Mouse (Mus musculus): ENCODE data around the gene March1.

The March1 gene

GRCm38 (mm10) chr8:65957492-65957891 is 339.8 kb downstream of the March1 start:
- Histone ChIP-seq H3K4me3 (replicated peaks; ENCODE audit: low read length) (no peak overlapping the region), H3K4me1 (replicated peaks; ENCODE audit: low read depth, low read length) (no peaks in the 10 kb centered on the region), H3K9me3 (ENCODE audit: low read length) (no peaks in the 10 kb centered on the region), H3K27me3 (ENCODE audit: insufficient read depth, low read length) (no peaks in the 10 kb centered on the region), H3K36me3 (ENCODE audit: insufficient read depth, low read length) (no peaks in the 10 kb centered on the region)
- TF ChIP-seq NANOG (IDR thresholded peaks at IDR 0.05; ENCODE audit: borderline replicate concordance, low read length) (no peak), CTCF (conservative IDR thresholded peaks at IDR 0.05; ENCODE audit: low read length) (no peak), POU5F1 (IDR thresholded peaks at IDR 0.05; ENCODE audit: borderline replicate concordance, low read length) (no peak)

GRCm38 (mm10) chr8:65966502-65967222 is 349.0 kb downstream of the March1 start:
- Histone ChIP-seq H3K36me3 (ENCODE audit: insufficient read depth, low read length) (no peaks in the 10 kb centered on the region), H3K4me3 (replicated peaks; ENCODE audit: low read length) (no peak overlapping the region), H3K27me3 (ENCODE audit: insufficient read depth, low read length) (no peaks in the 10 kb centered on the region), H3K4me1 (replicated peaks; ENCODE audit: low read depth, low read length) (no peaks in the 10 kb centered on the region), H3K9me3 (ENCODE audit: low read length) (no peaks in the 10 kb centered on the region)
- TF ChIP-seq CTCF (conservative IDR thresholded peaks at IDR 0.05; ENCODE audit: low read length) (no peak), NANOG (IDR thresholded peaks at IDR 0.05; ENCODE audit: borderline replicate concordance, low read length) (no peak), POU5F1 (IDR thresholded peaks at IDR 0.05; ENCODE audit: borderline replicate concordance, low read length) (no peak)

GRCm38 (mm10) chr8:65967223-65967778 is 349.6 kb downstream of the March1 start:
- H3K9me3 ChIP-seq (ENCODE audit: low read length): no peaks in the 10 kb centered on the region
- no peaks in the 10 kb centered on the region for H3K36me3 ChIP-seq (ENCODE audit: insufficient read depth, low read length)
- no peak for TF ChIP-seq CTCF (conservative IDR thresholded peaks at IDR 0.05; ENCODE audit: low read length)
- TF ChIP-seq POU5F1 (IDR thresholded peaks at IDR 0.05; ENCODE audit: borderline replicate concordance, low read length): no peak
- no peak for TF ChIP-seq NANOG (IDR thresholded peaks at IDR 0.05; ENCODE audit: borderline replicate concordance, low read length)
- H3K27me3 ChIP-seq (ENCODE audit: insufficient read depth, low read length): no peaks in the 10 kb centered on the region
- H3K4me1 ChIP-seq (replicated peaks; ENCODE audit: low read depth, low read length): no peaks in the 10 kb centered on the region
- no peak overlapping the region for H3K4me3 ChIP-seq (replicated peaks; ENCODE audit: low read length)

- Histone ChIP-seq H3K9me3 (ENCODE audit: low read length) (no peaks in the 10 kb centered on the region), H3K36me3 (ENCODE audit: insufficient read depth, low read length) (no peaks in the 10 kb centered on the region), H3K27me3 (ENCODE audit: insufficient read depth, low read length) (no peaks in the 10 kb centered on the region), H3K4me1 (replicated peaks; ENCODE audit: low read depth, low read length) (no peaks in the 10 kb centered on the region), H3K4me3 (replicated peaks; ENCODE audit: low read length) (no peak overlapping the region)
- TF ChIP-seq NANOG (IDR thresholded peaks at IDR 0.05; ENCODE audit: borderline replicate concordance, low read length) (no peak), CTCF (conservative IDR thresholded peaks at IDR 0.05; ENCODE audit: low read length) (no peak), POU5F1 (IDR thresholded peaks at IDR 0.05; ENCODE audit: borderline replicate concordance, low read length) (no peak)
Measured at GRCm38 (mm10) chr8:65976905-65977304, 359.2 kb downstream of the March1 start.

- Histone ChIP-seq H3K4me3 (replicated peaks; ENCODE audit: low read length) (no peak overlapping the region), H3K9me3 (ENCODE audit: low read length) (no peaks in the 10 kb centered on the region), H3K36me3 (ENCODE audit: insufficient read depth, low read length) (no peaks in the 10 kb centered on the region), H3K4me1 (replicated peaks; ENCODE audit: low read depth, low read length) (no peaks in the 10 kb centered on the region), H3K27me3 (ENCODE audit: insufficient read depth, low read length) (no peaks in the 10 kb centered on the region)
- TF ChIP-seq POU5F1 (IDR thresholded peaks at IDR 0.05; ENCODE audit: borderline replicate concordance, low read length) (no peak), CTCF (conservative IDR thresholded peaks at IDR 0.05; ENCODE audit: low read length) (no peak), NANOG (IDR thresholded peaks at IDR 0.05; ENCODE audit: borderline replicate concordance, low read length) (no peak)
Measured at GRCm38 (mm10) chr8:65982039-65982438, 364.3 kb downstream of the March1 start.

- TF ChIP-seq POU5F1 (IDR thresholded peaks at IDR 0.05; ENCODE audit: borderline replicate concordance, low read length): no peak
- TF ChIP-seq NANOG (IDR thresholded peaks at IDR 0.05; ENCODE audit: borderline replicate concordance, low read length): no peak
- no peak for TF ChIP-seq CTCF (conservative IDR thresholded peaks at IDR 0.05; ENCODE audit: low read length)
- H3K36me3 ChIP-seq (ENCODE audit: insufficient read depth, low read length): no peaks in the 10 kb centered on the region
- no peaks in the 10 kb centered on the region for H3K9me3 ChIP-seq (ENCODE audit: low read length)
- no peaks in the 10 kb centered on the region for H3K27me3 ChIP-seq (ENCODE audit: insufficient read depth, low read length)
- no peaks in the 10 kb centered on the region for H3K4me1 ChIP-seq (replicated peaks; ENCODE audit: low read depth, low read length)
- H3K4me3 ChIP-seq (replicated peaks; ENCODE audit: low read length): no peak overlapping the region
Measured at GRCm38 (mm10) chr8:65987665-65988064, 370.0 kb downstream of the March1 start.

GRCm38 (mm10) chr8:66022815-66023214 is 405.1 kb downstream of the March1 start:
- TF ChIP-seq POU5F1 (IDR thresholded peaks at IDR 0.05; ENCODE audit: borderline replicate concordance, low read length): no peak
- no peak for TF ChIP-seq CTCF (conservative IDR thresholded peaks at IDR 0.05; ENCODE audit: low read length)
- TF ChIP-seq NANOG (IDR thresholded peaks at IDR 0.05; ENCODE audit: borderline replicate concordance, low read length): no peak
- H3K4me3 ChIP-seq (replicated peaks; ENCODE audit: low read length): no peak overlapping the region
- no peaks in the 10 kb centered on the region for H3K9me3 ChIP-seq (ENCODE audit: low read length)
- H3K36me3 ChIP-seq (ENCODE audit: insufficient read depth, low read length): no peaks in the 10 kb centered on the region
- H3K27me3 ChIP-seq (ENCODE audit: insufficient read depth, low read length): no peaks in the 10 kb centered on the region
- no peaks in the 10 kb centered on the region for H3K4me1 ChIP-seq (replicated peaks; ENCODE audit: low read depth, low read length)

GRCm38 (mm10) chr8:66033651-66034050 is 416.0 kb downstream of the March1 start:
- Histone ChIP-seq H3K4me3 (replicated peaks; ENCODE audit: low read length) (no peak overlapping the region), H3K36me3 (ENCODE audit: insufficient read depth, low read length) (no peaks in the 10 kb centered on the region), H3K27me3 (ENCODE audit: insufficient read depth, low read length) (no peaks in the 10 kb centered on the region), H3K9me3 (ENCODE audit: low read length) (no peaks in the 10 kb centered on the region), H3K4me1 (replicated peaks; ENCODE audit: low read depth, low read length) (no peaks in the 10 kb centered on the region)
- TF ChIP-seq POU5F1 (IDR thresholded peaks at IDR 0.05; ENCODE audit: borderline replicate concordance, low read length) (no peak), NANOG (IDR thresholded peaks at IDR 0.05; ENCODE audit: borderline replicate concordance, low read length) (no peak), CTCF (conservative IDR thresholded peaks at IDR 0.05; ENCODE audit: low read length) (no peak)

Data from E14TG2a.4 (cell line).